8 mouse cellular contexts compared by ENCODE assay signal in genomic region chr1:23920275-23920674, GRCm38 (mm10). TPM values are rescaled to one million over a fixed set of nuclear protein-coding genes. Genes with fewer than 3 reads are reported as not detected.
DNase-seq lines count a peak whose midpoint lies in the region; ATAC-seq and TF ChIP-seq lines count a peak whose summit lies in the region.

No protein-coding gene starts in this region.

- H3K4me3 ChIP-seq in lung, postnatal 0 days (ENCODE audit: low read depth, low read length) = no peak overlapping the region
- H3K4me3 ChIP-seq in forebrain, embryonic 15.5 days = peak overlapping the region; percentile 76
- H3K4me3 ChIP-seq in kidney, embryonic 16.5 days (ENCODE audit: low read length) = peak overlapping the region; percentile 15; the same call in 1 of the 2 replicates
- H3K4me3 ChIP-seq in midbrain, embryonic 14.5 days (replicated peaks; ENCODE audit: low read depth, low read length) = 0 out of 2 replicates have a peak overlapping the region, but pooled peaks have one; percentile 2

- no peak for TF ChIP-seq EP300 in lung, postnatal 0 days (IDR thresholded peaks at IDR 0.05)

- 16% methylated on average over 2 of the region's 2 CpGs for WGBS in lung, postnatal 0 days
- 19% methylated on average over 2 of the region's 2 CpGs for WGBS in forebrain, embryonic 15.5 days
- WGBS in kidney, embryonic 16.5 days = 13% methylated on average over 2 of the region's 2 CpGs
- WGBS in midbrain, embryonic 14.5 days = 8% methylated on average over 2 of the region's 2 CpGs

- no peak for ATAC-seq in lung, postnatal 0 days
- ATAC-seq in forebrain, embryonic 15.5 days (replicated peaks) = no peak
- no peak for ATAC-seq in kidney, embryonic 16.5 days (ENCODE audit: low FRiP score, low TSS enrichment)
- no peak for ATAC-seq in midbrain, embryonic 14.5 days (ENCODE audit: low FRiP score, low TSS enrichment)

- peak; percentile 41 for TF ChIP-seq CTCF in lung, postnatal 0 days (IDR thresholded peaks at IDR 0.05)

- H3K27me3 ChIP-seq in lung, postnatal 0 days (replicated peaks; ENCODE audit: insufficient read depth, low read length) = no peaks in the 10 kb centered on the region
- no peaks in the 10 kb centered on the region for H3K27me3 ChIP-seq in forebrain, embryonic 15.5 days
- no peaks in the 10 kb centered on the region for H3K27me3 ChIP-seq in kidney, embryonic 16.5 days (ENCODE audit: insufficient read depth, low read length)
- H3K27me3 ChIP-seq in midbrain, embryonic 14.5 days (ENCODE audit: control insufficient read depth, insufficient read depth, low read length) = no peaks in the 10 kb centered on the region

- H3K27ac ChIP-seq in lung, postnatal 0 days (ENCODE audit: low read length) = no peak overlapping the region
- no peak overlapping the region for H3K27ac ChIP-seq in forebrain, embryonic 15.5 days (replicated peaks)
- H3K27ac ChIP-seq in kidney, embryonic 16.5 days (ENCODE audit: low read length) = no peak overlapping the region
- no peak overlapping the region for H3K27ac ChIP-seq in midbrain, embryonic 14.5 days (replicated peaks; ENCODE audit: low read depth, low read length)

- H3K4me2 ChIP-seq in lung, postnatal 0 days (replicated peaks; ENCODE audit: low read depth, low read length) = peak overlapping the region; percentile 30
- peak overlapping the region; percentile 63 for H3K4me2 ChIP-seq in forebrain, embryonic 15.5 days (replicated peaks)
- peak overlapping the region; percentile 76; the same call in 1 of the 2 replicates for H3K4me2 ChIP-seq in kidney, embryonic 16.5 days (replicated peaks; ENCODE audit: low read depth, low read length)
- peak overlapping the region; percentile 55 for H3K4me2 ChIP-seq in midbrain, embryonic 14.5 days (ENCODE audit: low read length)

- H3K36me3 ChIP-seq in lung, postnatal 0 days (ENCODE audit: insufficient read depth, low read length) = no peaks in the 10 kb centered on the region
- no peaks in the 10 kb centered on the region for H3K36me3 ChIP-seq in forebrain, embryonic 15.5 days
- H3K36me3 ChIP-seq in kidney, embryonic 16.5 days (ENCODE audit: insufficient read depth, low read length) = no peaks in the 10 kb centered on the region
- H3K36me3 ChIP-seq in midbrain, embryonic 14.5 days (ENCODE audit: control insufficient read depth, insufficient read depth, low read length) = no peaks in the 10 kb centered on the region

- H3K4me1 ChIP-seq in lung, postnatal 0 days (ENCODE audit: insufficient read depth, low read depth, low read length) = no peaks in the 10 kb centered on the region; the same call in 1 of the 2 replicates
- peaks cover 25% of the 10 kb centered on the region for H3K4me1 ChIP-seq in forebrain, embryonic 15.5 days
- peaks cover 18% of the 10 kb centered on the region for H3K4me1 ChIP-seq in kidney, embryonic 16.5 days (ENCODE audit: insufficient read depth, low read length)
- peaks cover 6% of the 10 kb centered on the region for H3K4me1 ChIP-seq in midbrain, embryonic 14.5 days (ENCODE audit: control insufficient read depth, insufficient read depth, low read length)

- H3K9ac ChIP-seq in lung, postnatal 0 days (replicated peaks; ENCODE audit: low read depth) = no peak overlapping the region
- H3K9ac ChIP-seq in forebrain, embryonic 15.5 days (replicated peaks) = 0 out of 2 replicates have a peak overlapping the region, but pooled peaks have one; percentile 10
- no peak overlapping the region for H3K9ac ChIP-seq in kidney, embryonic 16.5 days (replicated peaks; ENCODE audit: low read length)
- H3K9ac ChIP-seq in midbrain, embryonic 14.5 days (replicated peaks; ENCODE audit: low read length) = 0 out of 2 replicates have a peak overlapping the region, but pooled peaks have one; percentile 9

- DNase-seq in lung, postnatal 0 days (ENCODE audit: low spot score) = peak; percentile 27
- DNase-seq in lung, postnatal 25 days (ENCODE audit: low spot score) = no peak
- DNase-seq in cerebellum, adult 8-10 months = peak; percentile 47
- DNase-seq in midbrain, embryonic 14.5 days = peak; percentile 30
- DNase-seq in right cerebral cortex, adult 18-20 months = no peak
- no peak for DNase-seq in frontal cortex, adult 2 months (ENCODE audit: extremely low spot score in 1 of 2, low spot score in 1 of 2)

- no peaks in the 10 kb centered on the region for H3K9me3 ChIP-seq in lung, postnatal 0 days (ENCODE audit: low read length)
- no peaks in the 10 kb centered on the region for H3K9me3 ChIP-seq in forebrain, embryonic 15.5 days
- no peaks in the 10 kb centered on the region for H3K9me3 ChIP-seq in kidney, embryonic 16.5 days (ENCODE audit: low read length)
- H3K9me3 ChIP-seq in midbrain, embryonic 14.5 days (ENCODE audit: control insufficient read depth, low read length) = no peaks in the 10 kb centered on the region

RNA-seq across cellular contexts. Expression of gene Smap1, which starts 1.8 kb away (rescaled TPM):
- polyA plus RNA-seq in lung, postnatal 0 days (2015; fragmentation: Nextera tagmentation; extraction: Ambion mirVana) = 55.1 and 56.7 TPM in 2 replicates
- polyA plus RNA-seq in forebrain, embryonic 15.5 days (2015; fragmentation: Nextera tagmentation; extraction: Ambion mirVana) = 87.9 and 91.8 TPM in 2 replicates
- polyA plus RNA-seq in kidney, embryonic 16.5 days (2015; fragmentation: Nextera tagmentation; extraction: Ambion mirVana) = 22.2 and 28.0 TPM in 2 replicates
- polyA plus RNA-seq in midbrain, embryonic 14.5 days (2014; fragmentation: Nextera tagmentation; extraction: Ambion mirVana) = 113 and 116 TPM in 2 replicates
- 196 and 214 TPM in 2 replicates for polyA plus RNA-seq in frontal cortex, adult 2 months (2012; rRNA removed)

Comparison
In these comparisons a context has a peak if more than half of its experiments do, and no peak if none do; other contexts are left out.
1. DNase-seq: peak in lung, postnatal 0 days (single experiment), cerebellum, adult 8-10 months (single experiment) and midbrain, embryonic 14.5 days (single experiment); none in lung, postnatal 25 days (single experiment), right cerebral cortex, adult 18-20 months (single experiment) and frontal cortex, adult 2 months (0 of 2).
2. H3K9ac ChIP-seq: peak in forebrain, embryonic 15.5 days (single experiment) and midbrain, embryonic 14.5 days (single experiment); none in lung, postnatal 0 days (single experiment) and kidney, embryonic 16.5 days (single experiment).
3. Peak in every context shown above with its lines, with median percentiles within 50 percentile points of each other: H3K4me2 ChIP-seq.